Mouse (Mus musculus) kidney, adult 2 months (tissue): ENCODE measurements around the gene Donson.

Experiments used
- CTCF ChIP-seq: fragments of 200-500 bp; conservative IDR thresholded peaks from 2 replicates; pipeline ENCODE4 v1.5.1; 2011; ENCODE audit warnings: low read depth, mild to moderate bottlenecking, control low read depth, low read length, moderate library complexity, mixed read lengths; ENCODE audit not compliant: insufficient read depth, insufficient read length
- POLR2A ChIP-seq: fragments of 200-500 bp; IDR thresholded peaks from one replicate; pipeline ENCODE4 v1.6.1; 2011; ENCODE audit warnings: low read depth, low read length, control low read depth

- TF ChIP-seq POLR2A, result no peak
- peak; percentile 92 for TF ChIP-seq CTCF
Observed at GRCm38 (mm10) chr16:91694455-91695084, 6.0 kb upstream of the Donson start.
